Mouse (Mus musculus): Measurements from ENCODE around the gene Fam43a. TPM values are rescaled to one million over a fixed set of nuclear protein-coding genes. Genes with fewer than 3 reads are reported as not detected.

The Fam43a gene
- total RNA-seq (2022): 1 to 10 TPM; 3.4 to 6.3 (median 4.6) TPM

GRCm38 (mm10) chr16:30599491-30600268 lies at the start of gene Fam43a:
Fam43a (plus strand) TSS chr16:30599723.
- peak; percentile 80 to 84 for DNase-seq (ENCODE audit: low spot score in 2 of 2)

GRCm38 (mm10) chr16:30549966-30550747 lies 49.4 kb upstream of the Fam43a start:
- peak; percentile 46 to 52 for DNase-seq (ENCODE audit: low spot score in 2 of 2)

GRCm38 (mm10) chr16:30550748-30551192 lies 48.8 kb upstream of the Fam43a start, which contains the start of gene Tmem44:
Tmem44 (minus strand) TSS chr16:30550842.
- no peak for DNase-seq (ENCODE audit: low spot score in 2 of 2)

- DNase-seq (ENCODE audit: low spot score in 2 of 2): peak; percentile 37 to 53
These were observed 46.7 kb upstream of the Fam43a start for GRCm38 (mm10) chr16:30552621-30553338.

- no peak for DNase-seq (ENCODE audit: low spot score in 2 of 2)
These were observed 45.4 kb upstream of the Fam43a start for GRCm38 (mm10) chr16:30554109-30554508.

- no peak for DNase-seq (ENCODE audit: low spot score in 2 of 2)
These were observed 40.1 kb upstream of the Fam43a start for GRCm38 (mm10) chr16:30559312-30559992.

GRCm38 (mm10) chr16:30560601-30561000 lies 38.9 kb upstream of the Fam43a start:
- no peak for DNase-seq (ENCODE audit: low spot score in 2 of 2)

GRCm38 (mm10) chr16:30565631-30566030 lies 33.9 kb upstream of the Fam43a start:
- DNase-seq (ENCODE audit: low spot score in 2 of 2): no peak

- no peak for DNase-seq (ENCODE audit: low spot score in 2 of 2)
These were observed 29.4 kb upstream of the Fam43a start for GRCm38 (mm10) chr16:30570173-30570572.

GRCm38 (mm10) chr16:30571378-30571777 lies 28.1 kb upstream of the Fam43a start:
- DNase-seq (ENCODE audit: low spot score in 2 of 2): no peak

- DNase-seq (ENCODE audit: low spot score in 2 of 2): no peak
These were observed 27.3 kb upstream of the Fam43a start for GRCm38 (mm10) chr16:30572239-30572638.

GRCm38 (mm10) chr16:30575815-30576214 lies 23.7 kb upstream of the Fam43a start:
- DNase-seq (ENCODE audit: low spot score in 2 of 2): no peak

GRCm38 (mm10) chr16:30576392-30576791 lies 23.1 kb upstream of the Fam43a start:
- no peak for DNase-seq (ENCODE audit: low spot score in 2 of 2)

GRCm38 (mm10) chr16:30580765-30581164 lies 18.8 kb upstream of the Fam43a start:
- no peak for DNase-seq (ENCODE audit: low spot score in 2 of 2)

- DNase-seq (ENCODE audit: low spot score in 2 of 2): no peak
These were observed 12.5 kb upstream of the Fam43a start for GRCm38 (mm10) chr16:30586935-30587493.

- peak; percentile 59 to 66 for DNase-seq (ENCODE audit: low spot score in 2 of 2)
These were observed 11.8 kb upstream of the Fam43a start, which contains the start of gene Lsg1 for GRCm38 (mm10) chr16:30587494-30588327. Lsg1 (minus strand) TSS chr16:30587592.

- DNase-seq (ENCODE audit: low spot score in 2 of 2): no peak
These were observed 9.0 kb upstream of the Fam43a start for GRCm38 (mm10) chr16:30590264-30591209.

- DNase-seq (ENCODE audit: low spot score in 2 of 2): no peak
These were observed 7.5 kb upstream of the Fam43a start for GRCm38 (mm10) chr16:30591990-30592389.

- no peak for DNase-seq (ENCODE audit: low spot score in 2 of 2)
These were observed 4.2 kb upstream of the Fam43a start for GRCm38 (mm10) chr16:30595356-30595755.
